ENCODE assay signal across 9 mouse cellular contexts in the genomic region with DNA sequence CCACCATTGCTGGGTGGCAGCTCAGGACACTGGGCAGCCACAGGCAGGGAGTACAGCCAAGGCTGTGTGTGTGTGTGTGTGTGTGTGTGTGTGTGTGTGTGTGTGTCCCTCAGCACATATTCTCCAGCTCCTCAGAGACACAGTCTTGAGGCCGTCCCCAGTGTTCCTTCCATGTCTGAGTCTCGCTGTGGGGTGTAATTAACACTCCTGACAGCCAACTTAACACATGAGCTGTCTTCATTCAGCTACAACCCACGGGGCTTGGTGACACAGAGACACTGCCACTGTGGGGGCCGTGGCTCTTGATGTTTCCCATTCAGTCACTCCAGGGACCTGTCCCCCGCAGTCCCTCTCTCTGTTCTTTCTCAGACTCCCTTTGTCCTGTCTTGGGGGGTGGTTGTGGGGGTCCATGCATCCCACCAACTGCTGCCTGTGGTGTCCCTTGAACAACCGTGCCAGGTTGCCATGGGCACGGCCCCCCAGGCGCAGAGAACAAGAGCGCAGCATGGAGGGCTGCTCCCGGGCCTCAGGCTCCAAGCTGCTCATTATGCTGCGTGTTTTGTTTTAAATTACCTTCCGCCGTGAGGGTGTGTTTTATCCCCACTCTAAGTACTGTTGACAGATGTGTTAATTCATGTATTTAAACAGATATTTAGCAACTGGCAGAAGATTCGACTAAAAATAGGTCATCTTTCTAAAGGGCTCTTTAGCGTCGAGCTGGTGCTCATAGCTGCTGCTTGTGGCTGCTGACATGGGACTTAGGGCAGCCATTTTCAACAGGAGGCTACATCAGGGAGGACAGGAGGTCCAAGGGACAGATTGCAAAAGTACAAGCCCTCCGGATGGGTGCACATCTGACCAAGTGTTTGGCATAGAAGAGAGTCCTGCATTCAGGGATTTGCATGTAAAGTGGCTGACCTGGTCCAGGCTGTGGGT. TPM values are rescaled to one million over a fixed set of nuclear protein-coding genes. Genes with fewer than 3 reads are reported as not detected.
DNase-seq lines count a peak whose midpoint lies in the region; ATAC-seq lines count a peak whose summit lies in the region.
"Had no signal": no experiment of that assay in that cellular context is flagged by ENCODE, and none has a peak within 500 bp of the region (broad histone marks: within the 10 kb centered on the region; RNA-seq: fewer than 3 reads in every experiment).

No protein-coding gene starts in this region.

- peak; percentile 27 to 31 for DNase-seq in cerebellum, postnatal 14 days
- no peak for DNase-seq in cerebellum, adult 18-20 months
- DNase-seq in hindbrain, embryonic 11.5 days (ENCODE audit: low spot score) = peak; percentile 73
- DNase-seq in midbrain, embryonic 10.5 days (ENCODE audit: low spot score) = peak; percentile 50
- DNase-seq in right cerebral cortex, postnatal 14 days = peak; percentile 18
- DNase-seq in ovary, postnatal 10 days (ENCODE audit: low spot score) = no peak
- no peak for DNase-seq in gastrocnemius, postnatal 25 days
- DNase-seq in spleen, adult 12 weeks (ENCODE audit: low spot score) = no peak

- peak overlapping the region; percentile 33; the same call in 1 of the 2 replicates for H3K9ac ChIP-seq in hindbrain, embryonic 11.5 days (ENCODE audit: low read depth, low read length)
- H3K9ac ChIP-seq: liver, embryonic 14.5 days had no signal

- H3K27ac ChIP-seq in hindbrain, embryonic 11.5 days (ENCODE audit: low read depth, low read length) = 0 out of 2 replicates have a peak overlapping the region, but pooled peaks have one; percentile 24
- peak overlapping the region; percentile 74 for H3K27ac ChIP-seq in midbrain, embryonic 10.5 days (replicated peaks)
- H3K27ac ChIP-seq: liver, embryonic 14.5 days had no signal

- WGBS in hindbrain, embryonic 11.5 days = 17% methylated on average over 17 of the region's 17 CpGs
- 24% methylated on average over 17 of the region's 17 CpGs for WGBS in midbrain, embryonic 10.5 days

- peaks cover 2% of the 10 kb centered on the region; the same call in 1 of the 2 replicates for H3K27me3 ChIP-seq in hindbrain, embryonic 11.5 days (ENCODE audit: control insufficient read depth, insufficient read depth, low read length)
- peaks cover 46% of the 10 kb centered on the region for H3K27me3 ChIP-seq in midbrain, embryonic 10.5 days (ENCODE audit: low read depth, poor library complexity, severe bottlenecking)

- no peak overlapping the region; the same call in 1 of the 2 replicates for H3K4me2 ChIP-seq in hindbrain, embryonic 11.5 days (replicated peaks; ENCODE audit: low read depth, low read length)

- H3K36me3 ChIP-seq in hindbrain, embryonic 11.5 days (ENCODE audit: control insufficient read depth, insufficient read depth, low read length) = no peaks in the 10 kb centered on the region
- no peaks in the 10 kb centered on the region for H3K36me3 ChIP-seq in midbrain, embryonic 10.5 days

- no peaks in the 10 kb centered on the region for H3K9me3 ChIP-seq in hindbrain, embryonic 11.5 days (ENCODE audit: control insufficient read depth, low read length)
- H3K9me3 ChIP-seq in midbrain, embryonic 10.5 days (replicated peaks) = no peaks in the 10 kb centered on the region

- H3K4me3 ChIP-seq in hindbrain, embryonic 11.5 days (ENCODE audit: low read depth, low read length) = no peak overlapping the region
- peak overlapping the region; percentile 29; the same call in 1 of the 2 replicates for H3K4me3 ChIP-seq in midbrain, embryonic 10.5 days

- ATAC-seq in hindbrain, embryonic 11.5 days (ENCODE audit: low FRiP score) = peak; percentile 91

- H3K4me1 ChIP-seq in hindbrain, embryonic 11.5 days (replicated peaks; ENCODE audit: control insufficient read depth, insufficient read depth, low read length) = no peaks in the 10 kb centered on the region; the same call in 1 of the 2 replicates
- H3K4me1 ChIP-seq in midbrain, embryonic 10.5 days = peaks cover 20% of the 10 kb centered on the region

RNA-seq across cellular contexts. Expression of gene Hdac4, which starts 28.7 kb away (rescaled TPM):
- 20.4 and 21.2 TPM in 2 replicates for polyA plus RNA-seq in hindbrain, embryonic 11.5 days (2014; fragmentation: Nextera tagmentation; extraction: Ambion mirVana)
- 20.1 and 22.3 TPM in 2 replicates for polyA plus RNA-seq in midbrain, embryonic 10.5 days (2016; fragmentation: Nextera tagmentation; extraction: Ambion mirVana)
- 10 to 100 TPM; 48.2 to 56.6 TPM for total RNA-seq in gastrocnemius, postnatal 25 days (2021)

Comparison
In these comparisons a context has a peak if more than half of its experiments do, and no peak if none do; other contexts are left out.
1. DNase-seq: peak in cerebellum, postnatal 14 days (2 of 2), hindbrain, embryonic 11.5 days (single experiment), midbrain, embryonic 10.5 days (single experiment) and right cerebral cortex, postnatal 14 days (single experiment); none in cerebellum, adult 18-20 months (0 of 2), ovary, postnatal 10 days (single experiment), gastrocnemius, postnatal 25 days (single experiment) and spleen, adult 12 weeks (single experiment).